Mouse (Mus musculus) liver, postnatal 0 days (tissue): Measurements from ENCODE around the gene Cops8.

Experiments
- CTCF ChIP-seq: sonication (generic); IDR thresholded peaks from 2 replicates; pipeline ENCODE4 v1.5.1; 2016; ENCODE audit warnings: antibody characterized with exemption, low read depth
- EP300 ChIP-seq: IDR thresholded peaks from 2 replicates; pipeline ENCODE4 v1.6.1; 2016; ENCODE audit warnings: antibody characterized with exemption, low read depth, mild to moderate bottlenecking

DNA sequence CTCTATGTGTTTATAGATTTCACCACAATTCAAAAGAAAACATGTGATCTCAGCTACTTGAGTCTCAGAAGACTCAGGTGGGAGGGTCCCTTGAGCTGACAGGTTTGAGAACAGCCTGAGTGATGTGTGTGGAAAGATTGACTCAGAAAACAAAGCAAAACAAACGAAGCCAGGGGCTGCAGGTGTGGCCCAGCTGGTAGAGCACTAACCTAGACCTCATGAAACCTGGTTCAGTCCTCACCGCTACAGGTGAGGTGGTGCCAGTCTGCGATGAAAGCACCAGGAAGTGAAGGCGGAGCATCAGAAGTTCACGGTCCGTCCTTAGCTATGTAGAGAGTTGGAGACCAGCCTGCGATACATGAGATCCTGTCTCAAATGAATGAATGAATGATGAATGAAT is 57.4 kb downstream of the Cops8 start:
- TF ChIP-seq CTCF: no peak
- TF ChIP-seq EP300: no peak
